Mouse (Mus musculus): ENCODE measurements around the gene Anxa9. TPM values are rescaled to one million over a fixed set of nuclear protein-coding genes. Genes with fewer than 3 reads are reported as not detected.

Gene Anxa9
- polyA plus RNA-seq, 2 experiments = 4.7 TPM

DNA sequence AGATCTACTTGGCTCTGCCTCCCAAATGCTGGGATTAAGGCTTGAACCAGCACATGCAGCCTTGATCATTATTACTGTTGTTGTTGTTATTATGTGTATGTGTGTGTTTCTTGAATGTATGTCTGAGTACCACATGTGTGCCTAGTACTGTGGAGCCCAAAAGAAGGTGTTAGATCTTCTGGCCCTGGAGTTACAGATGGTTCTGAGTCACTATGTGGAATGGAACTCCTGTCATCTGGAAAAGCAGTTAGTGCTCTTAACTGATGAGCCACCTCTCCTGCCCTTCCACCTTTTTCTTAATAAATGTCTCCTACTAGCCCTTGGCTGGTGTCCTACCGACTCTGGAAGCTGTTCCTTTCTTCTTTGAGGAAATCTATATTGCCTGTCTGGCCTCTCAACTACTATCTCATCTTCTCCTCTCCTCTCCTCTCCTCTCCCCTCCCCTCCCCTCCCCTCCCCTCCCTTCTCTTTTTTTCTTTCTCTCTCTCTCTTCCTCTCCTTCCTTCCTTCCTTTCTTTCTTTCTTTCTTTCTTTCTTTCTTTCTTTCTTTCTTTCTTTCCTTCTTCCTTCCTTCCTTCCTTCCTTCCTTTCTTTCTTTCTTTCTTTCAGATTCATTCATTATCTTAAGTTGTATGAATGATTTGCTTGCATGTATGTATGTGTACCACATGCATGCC lies 59.2 kb downstream of the Anxa9 start:
- no peak overlapping the region for H3K4me3 ChIP-seq (replicated peaks; ENCODE audit: low read length)
- no peaks in the 10 kb centered on the region for H3K27me3 ChIP-seq (ENCODE audit: control insufficient read depth, insufficient read depth, low read length)
- no peaks in the 10 kb centered on the region for H3K4me1 ChIP-seq (ENCODE audit: control insufficient read depth, insufficient read depth, low read length)
- no peaks in the 10 kb centered on the region for H3K9me3 ChIP-seq (ENCODE audit: control insufficient read depth, low read length)
- no peak overlapping the region for H3K27ac ChIP-seq (replicated peaks; ENCODE audit: low read depth, low read length)
- no peak overlapping the region for H3K9ac ChIP-seq (ENCODE audit: low read depth, low read length, severe bottlenecking)
- H3K36me3 ChIP-seq (ENCODE audit: control insufficient read depth, insufficient read depth, low read length) = 0 out of 2 replicates have a peak, but pooled peaks cover 7% of the 10 kb centered on the region
- no peak overlapping the region for H3K4me2 ChIP-seq (replicated peaks; ENCODE audit: low read depth, low read length, severe bottlenecking)
- TF ChIP-seq POLR2A (IDR thresholded peaks at IDR 0.05; ENCODE audit: borderline replicate concordance, extremely low read depth, insufficient read depth, insufficient read length) = no peak
- DNase-seq (ENCODE audit: low spot score) = no peak
- WGBS = 55% methylated on average over 1 of the region's 1 CpGs
- ATAC-seq (ENCODE audit: low FRiP score, low read depth) = no peak

DNA sequence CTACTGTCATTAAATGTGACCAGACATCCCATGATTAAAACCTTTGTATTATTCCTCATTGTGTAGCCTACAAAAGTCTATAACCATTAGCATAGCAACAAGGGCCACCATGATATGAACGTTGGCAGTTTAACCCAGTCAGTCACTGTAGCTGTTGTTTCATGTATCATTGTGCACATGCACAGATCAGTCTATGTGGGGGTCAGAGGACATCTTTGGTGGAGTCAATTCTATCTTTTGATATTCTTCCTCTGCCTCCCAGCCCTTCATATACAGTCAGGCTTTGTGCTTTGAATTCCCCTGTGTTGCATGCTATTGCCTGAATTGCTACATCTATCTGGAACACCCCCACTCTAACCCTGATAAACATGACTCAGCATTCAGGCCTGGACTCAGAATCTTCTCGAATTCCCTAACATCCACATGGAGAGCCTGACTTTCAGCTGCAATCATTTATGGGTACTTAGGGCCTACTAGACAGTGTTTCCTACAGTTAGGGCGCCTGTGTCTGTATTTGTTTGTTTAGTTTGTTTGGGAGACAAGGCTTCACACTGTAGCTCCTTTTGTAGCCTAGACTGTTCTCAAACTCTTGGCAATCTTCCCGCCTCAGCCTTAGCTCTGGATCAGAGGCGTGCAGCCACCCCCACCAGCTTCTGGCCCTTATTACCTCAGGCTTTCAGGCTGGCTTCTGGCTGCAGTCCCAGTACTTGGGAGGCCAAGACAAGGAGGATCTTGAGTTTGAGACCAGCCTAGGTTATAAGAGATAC lies 60.3 kb downstream of the Anxa9 start:
- H3K9ac ChIP-seq (ENCODE audit: low read depth, low read length, severe bottlenecking) = no peak overlapping the region
- H3K4me3 ChIP-seq (replicated peaks; ENCODE audit: low read length) = no peak overlapping the region
- no peak for TF ChIP-seq POLR2A (IDR thresholded peaks at IDR 0.05; ENCODE audit: borderline replicate concordance, extremely low read depth, insufficient read depth, insufficient read length)
- WGBS = 85% methylated on average over 5 of the region's 5 CpGs
- H3K4me2 ChIP-seq (replicated peaks; ENCODE audit: low read depth, low read length, severe bottlenecking) = no peak overlapping the region
- no peak for DNase-seq (ENCODE audit: low spot score)
- no peaks in the 10 kb centered on the region for H3K9me3 ChIP-seq (ENCODE audit: control insufficient read depth, low read length)
- H3K27ac ChIP-seq (replicated peaks; ENCODE audit: low read depth, low read length) = no peak overlapping the region
- ATAC-seq (ENCODE audit: low FRiP score, low read depth) = no peak
- H3K27me3 ChIP-seq (ENCODE audit: control insufficient read depth, insufficient read depth, low read length) = no peaks in the 10 kb centered on the region
- H3K36me3 ChIP-seq (ENCODE audit: control insufficient read depth, insufficient read depth, low read length) = no peaks in the 10 kb centered on the region
- no peaks in the 10 kb centered on the region for H3K4me1 ChIP-seq (ENCODE audit: control insufficient read depth, insufficient read depth, low read length)

Other genes starting within 250 kb of the Anxa9 start
- gene Pip5k1a, start 200.2 kb downstream of the Anxa9 start, polyA plus RNA-seq (2012; rRNA removed) = 35.1 and 41.2 TPM in 2 replicates
- 15.7 and 16.5 TPM in 2 replicates for gene Pip5k1a, start 200.2 kb downstream of the Anxa9 start, polyA plus RNA-seq (2014; fragmentation: Nextera tagmentation; extraction: Ambion mirVana)
- gene Vps72, start 196.2 kb downstream of the Anxa9 start, polyA plus RNA-seq (2012; rRNA removed) = 125 and 130 TPM in 2 replicates
- gene Vps72, start 196.2 kb downstream of the Anxa9 start, polyA plus RNA-seq (2014; fragmentation: Nextera tagmentation; extraction: Ambion mirVana) = 141 and 163 TPM in 2 replicates
- gene Tmod4, start 182.7 kb downstream of the Anxa9 start, polyA plus RNA-seq (2012; rRNA removed) = 3.2 and 5.0 TPM in 2 replicates
- 2.9 and 3.7 TPM in 2 replicates for gene Tmod4, start 182.7 kb downstream of the Anxa9 start, polyA plus RNA-seq (2014; fragmentation: Nextera tagmentation; extraction: Ambion mirVana)
- 85.0 and 106 TPM in 2 replicates for gene Scnm1, start 173.2 kb downstream of the Anxa9 start, polyA plus RNA-seq (2012; rRNA removed)
- gene Scnm1, start 173.2 kb downstream of the Anxa9 start, polyA plus RNA-seq (2014; fragmentation: Nextera tagmentation; extraction: Ambion mirVana) = 65.7 and 73.1 TPM in 2 replicates
- 11.7 and 11.8 TPM in 2 replicates for gene Lysmd1, start 173.1 kb downstream of the Anxa9 start, polyA plus RNA-seq (2012; rRNA removed)
- gene Lysmd1, start 173.1 kb downstream of the Anxa9 start, polyA plus RNA-seq (2014; fragmentation: Nextera tagmentation; extraction: Ambion mirVana) = 13.3 and 15.3 TPM in 2 replicates
- 4.4 and 4.9 TPM in 2 replicates for gene Tnfaip8l2, start 164.8 kb downstream of the Anxa9 start, polyA plus RNA-seq (2012; rRNA removed)
- 6.1 and 8.0 TPM in 2 replicates for gene Tnfaip8l2, start 164.8 kb downstream of the Anxa9 start, polyA plus RNA-seq (2014; fragmentation: Nextera tagmentation; extraction: Ambion mirVana)
- gene Sema6c, start 146.7 kb downstream of the Anxa9 start, polyA plus RNA-seq (2012; rRNA removed) = 56.5 and 79.0 TPM in 2 replicates
- 14.0 and 15.7 TPM in 2 replicates for gene Sema6c, start 146.7 kb downstream of the Anxa9 start, polyA plus RNA-seq (2014; fragmentation: Nextera tagmentation; extraction: Ambion mirVana)
- gene Gabpb2, start 89.3 kb downstream of the Anxa9 start, polyA plus RNA-seq (2012; rRNA removed) = 26.2 and 26.4 TPM in 2 replicates
- gene Gabpb2, start 89.3 kb downstream of the Anxa9 start, polyA plus RNA-seq (2014; fragmentation: Nextera tagmentation; extraction: Ambion mirVana) = 9.7 and 11.5 TPM in 2 replicates
- 76.1 and 93.1 TPM in 2 replicates for gene Cdc42se1, start 78.4 kb downstream of the Anxa9 start, polyA plus RNA-seq (2012; rRNA removed)
- gene Cdc42se1, start 78.4 kb downstream of the Anxa9 start, polyA plus RNA-seq (2014; fragmentation: Nextera tagmentation; extraction: Ambion mirVana) = 119 and 126 TPM in 2 replicates
- gene Mllt11, start 75.0 kb downstream of the Anxa9 start, polyA plus RNA-seq (2012; rRNA removed) = 38.5 and 42.4 TPM in 2 replicates
- 16.7 and 17.4 TPM in 2 replicates for gene Mllt11, start 75.0 kb downstream of the Anxa9 start, polyA plus RNA-seq (2014; fragmentation: Nextera tagmentation; extraction: Ambion mirVana)
- 0.87 and 0.89 TPM in 2 replicates for gene Gm128, start 65.6 kb downstream of the Anxa9 start, polyA plus RNA-seq (2012; rRNA removed)
- 0.50 and 0.63 TPM in 2 replicates for gene Gm128, start 65.6 kb downstream of the Anxa9 start, polyA plus RNA-seq (2014; fragmentation: Nextera tagmentation; extraction: Ambion mirVana)
- 6.8 and 12.0 TPM in 2 replicates for gene Bnipl, start 56.0 kb downstream of the Anxa9 start, polyA plus RNA-seq (2012; rRNA removed)
- 11.7 and 13.3 TPM in 2 replicates for gene Bnipl, start 56.0 kb downstream of the Anxa9 start, polyA plus RNA-seq (2014; fragmentation: Nextera tagmentation; extraction: Ambion mirVana)
- 45.8 and 57.9 TPM in 2 replicates for gene Mindy1, start 25.8 kb downstream of the Anxa9 start, polyA plus RNA-seq (2012; rRNA removed)
- gene Mindy1, start 25.8 kb downstream of the Anxa9 start, polyA plus RNA-seq (2014; fragmentation: Nextera tagmentation; extraction: Ambion mirVana) = 45.6 and 47.5 TPM in 2 replicates
- 31.5 and 38.0 TPM in 2 replicates for gene Prune1, start 25.1 kb downstream of the Anxa9 start, polyA plus RNA-seq (2012; rRNA removed)
- 21.8 and 24.0 TPM in 2 replicates for gene Prune1, start 25.1 kb downstream of the Anxa9 start, polyA plus RNA-seq (2014; fragmentation: Nextera tagmentation; extraction: Ambion mirVana)
- gene Cers2, start 7.6 kb upstream of the Anxa9 start, polyA plus RNA-seq (2012; rRNA removed) = 183 TPM in 2 replicates
- gene Cers2, start 7.6 kb upstream of the Anxa9 start, polyA plus RNA-seq (2014; fragmentation: Nextera tagmentation; extraction: Ambion mirVana) = 140 and 155 TPM in 2 replicates
- 56.2 and 57.9 TPM in 2 replicates for gene Setdb1, start 50.0 kb upstream of the Anxa9 start, polyA plus RNA-seq (2012; rRNA removed)
- gene Setdb1, start 50.0 kb upstream of the Anxa9 start, polyA plus RNA-seq (2014; fragmentation: Nextera tagmentation; extraction: Ambion mirVana) = 44.2 and 51.7 TPM in 2 replicates
- 0.18 TPM in 1 of 2 replicates, not detected in the other for gene 4930558C23Rik, start 95.7 kb upstream of the Anxa9 start, polyA plus RNA-seq (2012; rRNA removed)
- gene 4930558C23Rik, start 95.7 kb upstream of the Anxa9 start, polyA plus RNA-seq (2014; fragmentation: Nextera tagmentation; extraction: Ambion mirVana) = not detected in 2 replicates
- 57.1 and 70.3 TPM in 2 replicates for gene Arnt, start 127.2 kb upstream of the Anxa9 start, polyA plus RNA-seq (2012; rRNA removed)
- gene Arnt, start 127.2 kb upstream of the Anxa9 start, polyA plus RNA-seq (2014; fragmentation: Nextera tagmentation; extraction: Ambion mirVana) = 37.9 and 44.8 TPM in 2 replicates
- gene Ctsk, start 192.1 kb upstream of the Anxa9 start, polyA plus RNA-seq (2012; rRNA removed) = 53.2 and 65.1 TPM in 2 replicates
- 82.1 and 103 TPM in 2 replicates for gene Ctsk, start 192.1 kb upstream of the Anxa9 start, polyA plus RNA-seq (2014; fragmentation: Nextera tagmentation; extraction: Ambion mirVana)
- 10.9 and 14.2 TPM in 2 replicates for gene Ctss, start 219.6 kb upstream of the Anxa9 start, polyA plus RNA-seq (2012; rRNA removed)
- 23.6 and 24.3 TPM in 2 replicates for gene Ctss, start 219.6 kb upstream of the Anxa9 start, polyA plus RNA-seq (2014; fragmentation: Nextera tagmentation; extraction: Ambion mirVana)